Mouse (Mus musculus): ENCODE measurements around the gene Lpgat1.

- no peak for TF ChIP-seq CTCF (conservative IDR thresholded peaks at IDR 0.05 in 1 of 2, IDR thresholded peaks at IDR 0.05 in 1 of 2; ENCODE audit: low read depth in 2 of 2, low read length in 2 of 2)
- TF ChIP-seq POLR2AphosphoS2 (IDR thresholded peaks at IDR 0.05; ENCODE audit: low read depth, low read length) = no peak
- TF ChIP-seq TCF12 (IDR thresholded peaks at IDR 0.05; ENCODE audit: low read depth, low read length) = no peak
- no peak for TF ChIP-seq RCOR1 (conservative IDR thresholded peaks at IDR 0.05; ENCODE audit: low read depth, low read length)
- TF ChIP-seq KAT2A (IDR thresholded peaks at IDR 0.05; ENCODE audit: insufficient replicate concordance, low read length) = no peak
- TF ChIP-seq USF1 (IDR thresholded peaks at IDR 0.05; ENCODE audit: low read depth, low read length) = no peak
- no peak for TF ChIP-seq USF2 (conservative IDR thresholded peaks at IDR 0.05; ENCODE audit: low read depth, low read length)
- no peak for TF ChIP-seq MAX (IDR thresholded peaks at IDR 0.05; ENCODE audit: low read length)
- TF ChIP-seq POLR2A (IDR thresholded peaks at IDR 0.05; ENCODE audit: low read depth, low read length) = no peak
- TF ChIP-seq MEF2A (IDR thresholded peaks at IDR 0.05; ENCODE audit: borderline replicate concordance, low read depth, low read length) = no peak
- no peak for TF ChIP-seq EP300 (IDR thresholded peaks at IDR 0.05; ENCODE audit: low read length)
- no peak for TF ChIP-seq TBP (conservative IDR thresholded peaks at IDR 0.05; ENCODE audit: low read depth, low read length)
Observed at GRCm38 (mm10) chr1:191741635-191742034, 24.0 kb downstream of the Lpgat1 start.

Measured in CH12.LX (cell line).